13 mouse cellular contexts compared by ENCODE assay signal in the genomic region with DNA sequence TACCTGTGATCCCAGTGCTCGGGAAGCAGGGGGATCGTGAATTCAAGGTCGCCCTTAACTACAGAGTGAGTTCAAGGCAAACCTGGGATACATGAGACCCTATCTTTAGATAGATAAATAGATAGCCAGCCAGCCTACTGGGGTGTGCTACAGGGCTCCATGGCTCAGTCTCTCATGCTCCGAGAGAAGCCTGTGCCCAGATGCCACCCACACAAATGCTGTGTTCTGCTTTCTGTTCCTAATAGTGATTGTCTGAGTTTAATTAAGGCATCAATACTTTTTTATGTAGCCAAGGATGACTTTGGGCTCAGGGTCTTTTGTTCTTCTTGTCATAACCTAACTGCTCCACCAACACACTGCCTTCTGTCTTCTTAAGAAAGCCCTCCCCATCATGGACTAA. TPM values are rescaled to one million over a fixed set of nuclear protein-coding genes. Genes with fewer than 3 reads are reported as not detected.
"Had no signal": no experiment of that assay in that cellular context is flagged by ENCODE, and none has a peak within 500 bp of the region (broad histone marks: within the 10 kb centered on the region; RNA-seq: fewer than 3 reads in every experiment).

No protein-coding gene starts in this region.

- DNase-seq: kidney, adult 18-20 months; kidney, adult 9 months; kidney, postnatal 25 days; left cerebral cortex, postnatal 4 days; liver, postnatal 0 days; lung, embryonic 14.5 days; midbrain, embryonic 14.5 days; thymus, adult 2 months; thymus, postnatal 14 days had no signal

RNA-seq across cellular contexts. Expression of gene Stmnd1, which starts 2.2 kb away (rescaled TPM):
- total RNA-seq: left cerebral cortex, adult 8-10 months; left cerebral cortex, postnatal 14 days; megakaryocyte-erythroid progenitor cell, adult 5-6 weeks; midbrain, postnatal 0 days had no signal
